ENCODE assay signal across 11 mouse cellular contexts in genomic region chr8:13481089-13481554, GRCm38 (mm10). TPM values are rescaled to one million over a fixed set of nuclear protein-coding genes. Genes with fewer than 3 reads are reported as not detected.
DNase-seq lines count a peak whose midpoint lies in the region; TF ChIP-seq lines count a peak whose summit lies in the region.
"Had no signal": no experiment of that assay in that cellular context is flagged by ENCODE, and none has a peak within 500 bp of the region (broad histone marks: within the 10 kb centered on the region; RNA-seq: fewer than 3 reads in every experiment).

No protein-coding gene starts in this region.

- H3K4me3 ChIP-seq in gastrocnemius, adult 2 months: no peak overlapping the region
- H3K4me3 ChIP-seq: neural tube, embryonic 15.5 days had no signal

- peak; percentile 72 for DNase-seq in gastrocnemius, adult 18-20 months (ENCODE audit: low spot score)
- no peak for DNase-seq in gastrocnemius, postnatal 4 days (ENCODE audit: low spot score in 2 of 2)
- DNase-seq in 3134 (ENCODE audit: extremely low read depth, insufficient read length, low spot score): peak; percentile 51
- DNase-seq in gastrocnemius, adult 2 months: peak; percentile 89
- DNase-seq in heart, postnatal 36 days: peak; percentile 67 to 70
- no peak for DNase-seq in right cerebral cortex, postnatal 4 days
- no peak for DNase-seq in layer of hippocampus, postnatal 25 days (ENCODE audit: extremely low spot score in 1 of 2, low spot score in 1 of 2)
- DNase-seq: embryo, embryonic 11 days; lung, embryonic 14.5 days; thymus, adult 2 months had no signal

- peak overlapping the region; percentile 80 for H3K27ac ChIP-seq in gastrocnemius, adult 2 months
- H3K27ac ChIP-seq: neural tube, embryonic 15.5 days had no signal

- TF ChIP-seq CTCF in gastrocnemius, adult 2 months (IDR thresholded peaks at IDR 0.05): no peak

- intact Hi-C loops in gastrocnemius, adult 2 months (cut with DNase I): no loop called here
- intact Hi-C loops in heart, postnatal 36 days (cut with DNase I): no loop called here

RNA-seq across cellular contexts. Expression of gene Gas6, which starts 13.2 kb away (rescaled TPM):
- total RNA-seq in gastrocnemius, adult 18-20 months (2021): 10 to 100 TPM; 68.0 to 69.5 TPM
- 100 to 1,000 TPM; 111 to 121 TPM for total RNA-seq in gastrocnemius, postnatal 4 days (2021)
- 10 to 100 TPM; 63.4 to 87.3 TPM for total RNA-seq in gastrocnemius, adult 2 months (2021)
- total RNA-seq in heart, postnatal 36 days (2021): 100 to 1,000 TPM; 117 to 135 TPM
- 10 to 100 TPM; 89.4 to 94.4 TPM for total RNA-seq in layer of hippocampus, postnatal 25 days (2021)

RNA-seq across cellular contexts. Expression of gene Tmem255b, which starts 46.1 kb away (rescaled TPM):
- 1 to 10 TPM; 1.3 to 2.8 TPM for total RNA-seq in gastrocnemius, adult 18-20 months (2021)
- total RNA-seq in gastrocnemius, postnatal 4 days (2021): 1 to 10 TPM; 3.0 to 5.5 TPM
- 1 to 10 TPM; 2.6 to 3.1 TPM for total RNA-seq in gastrocnemius, adult 2 months (2021)
- 1 to 10 TPM; 6.3 to 6.7 TPM for total RNA-seq in heart, postnatal 36 days (2021)
- 1 to 10 TPM; 5.7 to 7.4 TPM for total RNA-seq in layer of hippocampus, postnatal 25 days (2021)

Comparison
In these comparisons a context has a peak if more than half of its experiments do, and no peak if none do; other contexts are left out.
1. DNase-seq: peak in gastrocnemius, adult 18-20 months (single experiment), 3134 (single experiment), gastrocnemius, adult 2 months (single experiment) and heart, postnatal 36 days (2 of 2); none in gastrocnemius, postnatal 4 days (0 of 2), right cerebral cortex, postnatal 4 days (single experiment) and layer of hippocampus, postnatal 25 days (0 of 2).